Mouse (Mus musculus): ENCODE measurements around the gene Prm1.

GRCm38 (mm10) chr16:10782377-10783151 lies 23.1 kb downstream of the Prm1 start:
- no peak for TF ChIP-seq RAD21 (IDR thresholded peaks at IDR 0.05; ENCODE audit: low read depth, low read length)
- TF ChIP-seq HCFC1 (IDR thresholded peaks at IDR 0.05; ENCODE audit: low read depth, low read length): no peak
- no peak for TF ChIP-seq CTCF (conservative IDR thresholded peaks at IDR 0.05 in 1 of 2, IDR thresholded peaks at IDR 0.05 in 1 of 2; ENCODE audit: low read depth in 2 of 2, low read length in 2 of 2)
- TF ChIP-seq MAX (IDR thresholded peaks at IDR 0.05; ENCODE audit: low read length): no peak; the same call in 1 of the 2 replicates
- TF ChIP-seq POLR2A (IDR thresholded peaks at IDR 0.05; ENCODE audit: low read depth, low read length): no peak; the same call in 1 of the 2 replicates
- 0 out of 2 replicates have a peak, but pooled peaks have one; percentile 61 for TF ChIP-seq KAT2A (IDR thresholded peaks at IDR 0.05; ENCODE audit: insufficient replicate concordance, low read length)
- TF ChIP-seq USF1 (IDR thresholded peaks at IDR 0.05; ENCODE audit: low read depth, low read length): no peak
- no peak for TF ChIP-seq MAFK (IDR thresholded peaks at IDR 0.05; ENCODE audit: insufficient replicate concordance, low read length)
- TF ChIP-seq CHD2 (IDR thresholded peaks at IDR 0.05; ENCODE audit: low read length): 0 out of 2 replicates have a peak, but pooled peaks have one; percentile 31
- no peak; the same call in 1 of the 2 replicates for TF ChIP-seq MYC (IDR thresholded peaks at IDR 0.05; ENCODE audit: low read depth, low read length)
- no peak for TF ChIP-seq CHD1 (IDR thresholded peaks at IDR 0.05; ENCODE audit: low read depth, low read length)
- TF ChIP-seq EP300 (IDR thresholded peaks at IDR 0.05; ENCODE audit: low read length): 0 out of 2 replicates have a peak, but pooled peaks have one; percentile 36
